Mouse (Mus musculus) kidney, adult 18-20 months (tissue): ENCODE measurements at regions not wholly inside any gene's neighbourhood (a gene's known extent, or its start where the extent isn't known, plus 50 kb on each side); places are given as distances from the start of the nearest gene placed in this dataset.
"Not testable (repeated sequence)": the region's sequence is repeated elsewhere in the genome, so short reads cannot be mapped to it uniquely, and the experiment has no call there.

Experiments
- DNase-seq: peaks from one replicate; pipeline ENCODE4 v3.0.0; 2021

- no peak for DNase-seq
Measured at GRCm38 (mm10) chr3:41504867-41505266, 50.7 kb upstream of the Jade1 start.

GRCm38 (mm10) chr3:41502161-41502560, 53.4 kb upstream of the Jade1 start:
- DNase-seq: no peak

- not testable (repeated sequence) for DNase-seq
Measured at GRCm38 (mm10) chr3:41501639-41502038, 53.9 kb upstream of the Jade1 start.

- no peak for DNase-seq
Measured at GRCm38 (mm10) chr3:41501124-41501523, 54.4 kb upstream of the Jade1 start.

GRCm38 (mm10) chr3:41499680-41500079, 55.9 kb upstream of the Jade1 start:
- no peak for DNase-seq

- no peak for DNase-seq
Measured at GRCm38 (mm10) chr3:41498791-41499190, 56.7 kb upstream of the Jade1 start.

- DNase-seq: no peak
Measured at GRCm38 (mm10) chr3:41497771-41498170, 57.8 kb upstream of the Jade1 start.

GRCm38 (mm10) chr3:41496931-41497710, 58.4 kb upstream of the Jade1 start:
- no peak for DNase-seq

- no peak for DNase-seq
Measured at GRCm38 (mm10) chr3:41495893-41496292, 59.6 kb upstream of the Jade1 start.

- no peak for DNase-seq
Measured at GRCm38 (mm10) chr3:41495097-41495496, 60.4 kb upstream of the Jade1 start.

- no peak for DNase-seq
Measured at GRCm38 (mm10) chr3:41493472-41493871, 62.1 kb upstream of the Jade1 start.

- DNase-seq: no peak
Measured at GRCm38 (mm10) chr3:41492727-41493392, 62.7 kb upstream of the Jade1 start.

- DNase-seq: no peak
Measured at GRCm38 (mm10) chr3:41492031-41492726, 63.4 kb upstream of the Jade1 start.

GRCm38 (mm10) chr3:41491185-41491584, 64.3 kb upstream of the Jade1 start:
- no peak for DNase-seq

GRCm38 (mm10) chr3:41489998-41490397, 65.5 kb upstream of the Jade1 start:
- DNase-seq: no peak

GRCm38 (mm10) chr3:41489571-41489970, 66.0 kb upstream of the Jade1 start:
- DNase-seq: no peak

- no peak for DNase-seq
Measured at GRCm38 (mm10) chr3:41488229-41488774, 67.2 kb upstream of the Jade1 start.

GRCm38 (mm10) chr3:41484920-41485319, 70.6 kb upstream of the Jade1 start:
- no peak for DNase-seq

- DNase-seq: no peak
Measured at GRCm38 (mm10) chr3:41483582-41483981, 71.9 kb upstream of the Jade1 start.

- DNase-seq: no peak
Measured at GRCm38 (mm10) chr3:41482881-41483494, 72.5 kb upstream of the Jade1 start.

- no peak for DNase-seq
Measured at GRCm38 (mm10) chr3:41480186-41480585, 75.3 kb upstream of the Jade1 start.

GRCm38 (mm10) chr3:41478971-41479370, 76.6 kb upstream of the Jade1 start:
- no peak for DNase-seq

GRCm38 (mm10) chr3:41476516-41476915, 79.0 kb upstream of the Jade1 start:
- no peak for DNase-seq
